Mouse (Mus musculus) hindbrain, embryonic 10.5 days (tissue): ENCODE measurements at regions not wholly inside any gene's neighbourhood (a gene's known extent, or its start where the extent isn't known, plus 50 kb on each side); places are given as distances from the start of the nearest gene placed in this dataset.

Experiments
- DNase-seq: peaks from one replicate; pipeline ENCODE4 v3.0.0-alpha.2; 2017; ENCODE audit warnings: low spot score
- H3K27ac ChIP-seq: fragments of 300-500 bp; sonication (generic); 2 replicates; pipeline ENCODE4 v1.5.1; 2016; ENCODE audit warnings: mild to moderate bottlenecking, moderate library complexity
- H3K27me3 ChIP-seq: fragments of 300-500 bp; sonication (generic); 2 replicates; pipeline ENCODE4 v1.6.1; 2016; ENCODE audit warnings: mild to moderate bottlenecking; ENCODE audit not compliant: poor library complexity, insufficient read depth, severe bottlenecking
- H3K36me3 ChIP-seq: fragments of 300-500 bp; sonication (generic); 2 replicates; pipeline ENCODE4 v1.6.1; 2016; ENCODE audit warnings: mild to moderate bottlenecking, moderate library complexity
- H3K4me1 ChIP-seq: fragments of 300-500 bp; sonication (generic); replicated peaks from 2 replicates; pipeline ENCODE4 v1.6.1; 2016; ENCODE audit warnings: mild to moderate bottlenecking
- H3K4me3 ChIP-seq: fragments of 300-500 bp; sonication (generic); 2 replicates; pipeline ENCODE4 v1.5.1; 2016; ENCODE audit warnings: mild to moderate bottlenecking, moderate library complexity
- H3K9me3 ChIP-seq: fragments of 300-500 bp; sonication (generic); 2 replicates; pipeline ENCODE4 v1.6.1; 2016; ENCODE audit warnings: mild to moderate bottlenecking, moderate library complexity
- WGBS: fragments of 180-500 bp; shearing (Covaris S2); methylation state at CpG from one replicate; pipeline ENCODE4 v1.1.7; 2016; 5-methylcytosine and 5-hydroxymethylcytosine counted together

DNA sequence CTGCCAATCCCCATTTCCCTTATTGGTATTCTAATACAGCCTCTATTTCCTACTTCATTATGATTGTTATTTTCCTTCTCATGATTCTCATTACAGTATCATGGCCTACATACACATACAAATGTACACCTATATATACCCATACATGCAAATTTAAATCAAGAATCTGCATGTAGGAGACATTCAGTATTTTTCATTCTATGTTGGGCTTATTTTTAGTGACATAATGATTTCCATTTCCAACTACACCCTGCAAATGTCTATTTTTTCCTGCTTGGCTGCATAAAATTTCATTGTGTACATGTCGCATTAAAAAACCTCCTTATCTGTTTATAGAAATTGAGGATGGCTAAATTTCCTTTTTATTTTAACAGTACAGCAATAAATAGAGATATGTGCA, 236.9 kb upstream of the Ghitm start:
- WGBS: 95% methylated on average over 1 of the region's 1 CpGs
- no peak overlapping the region for H3K4me3 ChIP-seq
- no peaks in the 10 kb centered on the region for H3K27me3 ChIP-seq
- DNase-seq: no peak
- H3K27ac ChIP-seq: no peak overlapping the region
- H3K4me1 ChIP-seq: no peaks in the 10 kb centered on the region
- H3K36me3 ChIP-seq: no peaks in the 10 kb centered on the region
- no peaks in the 10 kb centered on the region for H3K9me3 ChIP-seq

GRCm38 (mm10) chr14:37361896-37362295, 226.8 kb upstream of the Ghitm start:
- WGBS: 83% methylated on average over 3 of the region's 3 CpGs
- H3K4me1 ChIP-seq: no peaks in the 10 kb centered on the region
- DNase-seq: no peak
- no peaks in the 10 kb centered on the region for H3K36me3 ChIP-seq
- H3K27ac ChIP-seq: no peak overlapping the region
- H3K27me3 ChIP-seq: no peaks in the 10 kb centered on the region
- no peaks in the 10 kb centered on the region for H3K9me3 ChIP-seq
- H3K4me3 ChIP-seq: no peak overlapping the region

DNA sequence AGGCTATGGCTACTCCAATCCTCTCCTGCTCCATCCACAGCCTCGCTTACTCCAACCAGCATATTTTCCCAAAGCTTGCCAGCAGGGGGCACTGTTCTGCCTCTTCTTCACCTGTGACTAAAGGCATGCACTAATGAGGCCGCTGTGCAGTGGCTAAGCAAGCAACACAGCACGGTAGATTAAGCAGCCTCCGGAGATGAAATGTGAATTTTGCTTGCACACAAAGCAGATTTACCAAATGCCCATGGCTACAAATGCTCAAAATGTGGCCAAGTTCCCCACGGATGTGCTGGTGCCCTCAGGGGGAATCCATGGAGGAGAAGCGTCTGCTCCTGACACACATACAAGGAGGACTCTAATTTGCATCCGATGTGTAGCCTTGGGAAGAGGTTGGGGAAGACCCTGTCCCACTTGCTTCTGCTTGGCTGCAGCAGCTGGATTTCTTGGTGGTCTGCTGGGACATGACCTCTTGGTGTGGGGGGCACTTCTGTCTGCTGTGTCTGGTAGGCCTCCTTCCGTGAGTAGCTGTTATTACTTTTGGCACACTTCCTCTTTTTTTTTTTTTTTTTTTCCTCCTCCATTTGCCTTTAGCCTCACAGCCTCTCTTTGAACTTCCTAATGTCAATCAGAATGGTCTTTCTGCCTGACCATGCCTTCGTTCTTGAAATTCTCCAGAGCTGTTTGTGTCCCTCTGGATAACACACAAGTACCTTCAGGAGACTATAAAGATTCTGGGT, 221.1 kb upstream of the Ghitm start:
- H3K27me3 ChIP-seq: no peaks in the 10 kb centered on the region
- H3K27ac ChIP-seq: no peak overlapping the region
- no peaks in the 10 kb centered on the region for H3K9me3 ChIP-seq
- whole genome bisulfite sequencing: 34% methylated on average over 9 of the region's 9 CpGs
- peaks cover 5% of the 10 kb centered on the region; the same call in 1 of the 2 replicates for H3K4me1 ChIP-seq
- H3K4me3 ChIP-seq: no peak overlapping the region
- no peaks in the 10 kb centered on the region for H3K36me3 ChIP-seq
- peak; percentile 72 for DNase-seq

GRCm38 (mm10) chr14:37323392-37323791, 188.3 kb upstream of the Ghitm start:
- Histone ChIP-seq H3K9me3 (no peaks in the 10 kb centered on the region), H3K27me3 (no peaks in the 10 kb centered on the region), H3K27ac (no peak overlapping the region), H3K4me1 (no peaks in the 10 kb centered on the region), H3K4me3 (no peak overlapping the region), H3K36me3 (no peaks in the 10 kb centered on the region)
- WGBS: 82% methylated on average over 4 of the region's 4 CpGs
- DNase-seq: no peak

DNA sequence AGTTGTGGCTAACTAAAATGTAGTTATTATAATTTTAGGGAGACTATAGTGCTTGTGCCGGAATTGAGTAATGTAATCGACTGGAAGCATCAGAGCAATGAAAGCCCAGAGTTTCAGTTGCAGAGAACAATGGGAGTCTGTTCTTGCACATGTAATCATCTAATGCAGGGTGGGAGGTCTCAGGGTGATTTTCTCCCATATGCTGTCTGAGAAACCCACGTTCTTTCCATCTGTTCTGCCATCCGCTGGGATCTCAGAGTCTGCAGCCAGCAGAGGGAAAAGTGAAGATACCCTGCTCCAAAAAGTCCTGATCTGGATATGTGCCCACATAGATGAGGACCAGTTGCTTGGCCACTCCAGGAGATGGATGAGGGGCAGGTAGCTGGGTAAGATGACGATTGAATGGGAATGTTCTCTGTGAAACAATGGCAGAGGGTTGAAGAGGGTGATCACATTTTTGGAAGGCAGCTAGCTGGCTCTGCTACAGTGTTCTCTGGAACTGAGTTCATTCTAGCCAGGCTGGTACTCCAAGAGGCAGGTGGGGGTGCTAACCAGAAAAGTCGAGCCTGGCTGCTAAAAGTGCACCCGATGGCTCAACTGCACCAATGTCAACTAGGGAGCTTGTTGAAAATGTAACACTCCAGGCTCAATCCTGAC, 180.3 kb upstream of the Ghitm start:
- Histone ChIP-seq H3K36me3 (no peaks in the 10 kb centered on the region), H3K4me3 (no peak overlapping the region), H3K27me3 (no peaks in the 10 kb centered on the region), H3K4me1 (no peaks in the 10 kb centered on the region), H3K27ac (no peak overlapping the region), H3K9me3 (no peaks in the 10 kb centered on the region)
- peak; percentile 2 for DNase-seq
- 80% methylated on average over 7 of the region's 7 CpGs for WGBS

DNA sequence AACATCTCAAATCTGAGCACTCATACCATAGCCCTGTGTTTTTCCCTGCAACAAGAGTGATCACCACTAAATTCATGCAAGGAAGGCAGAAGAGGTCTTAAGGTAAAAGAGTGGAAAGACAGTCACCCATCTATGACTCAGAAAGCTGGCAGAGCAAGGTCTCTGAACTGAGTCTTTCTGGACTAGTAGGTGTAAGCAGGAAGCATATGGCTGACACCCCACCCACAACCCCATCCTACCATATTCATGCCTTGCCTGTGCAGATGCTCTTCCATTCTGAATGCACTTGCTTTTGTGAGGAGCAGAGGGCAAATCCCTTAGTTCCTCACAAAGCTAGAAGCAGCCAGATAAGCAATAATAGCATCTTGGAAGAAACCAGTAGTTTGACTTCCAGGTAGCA, 178.8 kb upstream of the Ghitm start:
- H3K27me3 ChIP-seq: no peaks in the 10 kb centered on the region
- H3K9me3 ChIP-seq: no peaks in the 10 kb centered on the region
- H3K27ac ChIP-seq: no peak overlapping the region
- no peaks in the 10 kb centered on the region for H3K4me1 ChIP-seq
- H3K36me3 ChIP-seq: no peaks in the 10 kb centered on the region
- H3K4me3 ChIP-seq: no peak overlapping the region
- no peak for DNase-seq

- Histone ChIP-seq H3K4me1 (no peaks in the 10 kb centered on the region), H3K27me3 (no peaks in the 10 kb centered on the region), H3K36me3 (no peaks in the 10 kb centered on the region), H3K9me3 (no peaks in the 10 kb centered on the region), H3K4me3 (no peak overlapping the region), H3K27ac (no peak overlapping the region)
- WGBS: 91% methylated on average over 3 of the region's 3 CpGs
- DNase-seq: no peak
These were observed 177.8 kb upstream of the Ghitm start for GRCm38 (mm10) chr14:37312887-37313286.

- Histone ChIP-seq H3K9me3 (no peaks in the 10 kb centered on the region), H3K4me1 (no peaks in the 10 kb centered on the region), H3K27ac (no peak overlapping the region), H3K4me3 (no peak overlapping the region), H3K27me3 (no peaks in the 10 kb centered on the region), H3K36me3 (no peaks in the 10 kb centered on the region)
- DNase-seq: no peak
- 62% methylated on average over 2 of the region's 2 CpGs for WGBS
These were observed 171.7 kb upstream of the Ghitm start for GRCm38 (mm10) chr14:37306622-37307274.

GRCm38 (mm10) chr14:37298631-37299030, 163.6 kb upstream of the Ghitm start:
- no peaks in the 10 kb centered on the region for H3K9me3 ChIP-seq
- DNase-seq: no peak
- H3K4me3 ChIP-seq: no peak overlapping the region
- no peaks in the 10 kb centered on the region for H3K4me1 ChIP-seq
- H3K27me3 ChIP-seq: no peaks in the 10 kb centered on the region
- H3K36me3 ChIP-seq: no peaks in the 10 kb centered on the region
- no peak overlapping the region for H3K27ac ChIP-seq

DNA sequence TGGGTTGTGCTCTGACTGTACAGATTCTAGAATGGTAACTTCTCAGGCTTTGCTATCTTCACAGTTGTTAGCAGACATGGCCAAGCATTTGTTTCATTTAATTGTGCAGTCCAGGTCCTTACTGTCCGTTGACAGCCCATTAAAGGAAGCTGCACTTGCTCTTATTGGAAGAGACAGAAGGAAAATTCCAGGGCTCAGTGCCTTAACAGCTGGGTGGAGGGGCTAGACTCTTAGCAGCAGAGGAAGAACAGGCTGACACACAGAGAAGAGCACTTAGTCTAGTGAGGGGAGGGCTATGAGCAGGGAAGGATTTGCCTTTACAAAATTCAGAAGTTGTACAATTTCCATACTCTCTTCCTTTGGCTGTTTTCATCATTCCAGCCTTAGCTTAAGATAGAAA, 161.5 kb upstream of the Ghitm start:
- Histone ChIP-seq H3K36me3 (no peaks in the 10 kb centered on the region), H3K9me3 (no peaks in the 10 kb centered on the region), H3K27me3 (no peaks in the 10 kb centered on the region), H3K27ac (no peak overlapping the region), H3K4me1 (peaks cover 6% of the 10 kb centered on the region), H3K4me3 (no peak overlapping the region)
- WGBS: 69% methylated on average over 1 of the region's 1 CpGs
- no peak for DNase-seq

- H3K4me3 ChIP-seq: no peak overlapping the region
- H3K9me3 ChIP-seq: no peaks in the 10 kb centered on the region
- WGBS: 65% methylated on average over 4 of the region's 4 CpGs
- H3K36me3 ChIP-seq: no peaks in the 10 kb centered on the region
- no peaks in the 10 kb centered on the region for H3K27me3 ChIP-seq
- H3K27ac ChIP-seq: no peak overlapping the region
- no peak for DNase-seq
- peaks cover 6% of the 10 kb centered on the region for H3K4me1 ChIP-seq
These were observed 157.2 kb upstream of the Ghitm start for GRCm38 (mm10) chr14:37292084-37292860.

DNA sequence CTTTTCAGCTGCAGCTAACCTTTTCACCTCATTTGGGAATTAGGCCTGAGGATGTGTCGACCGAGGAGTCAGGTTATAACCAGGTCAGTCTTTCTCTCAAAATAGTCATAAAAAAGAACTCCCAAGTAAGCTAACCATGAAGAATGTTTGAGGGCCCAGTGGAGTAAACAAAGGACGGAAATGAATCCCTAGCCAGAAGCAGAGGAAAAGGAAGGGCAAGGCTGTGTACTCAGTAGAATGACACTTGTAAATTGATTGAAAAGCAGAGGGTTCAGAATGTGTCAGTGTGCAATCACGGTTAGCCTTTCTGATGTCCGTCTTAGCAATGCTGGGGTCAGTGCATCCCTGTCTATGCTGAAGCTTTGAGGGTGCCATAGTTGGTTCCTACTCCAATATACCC, 149.3 kb upstream of the Ghitm start:
- no peaks in the 10 kb centered on the region for H3K36me3 ChIP-seq
- H3K4me3 ChIP-seq: no peak overlapping the region
- peaks cover 6% of the 10 kb centered on the region; the same call in 1 of the 2 replicates for H3K4me1 ChIP-seq
- no peaks in the 10 kb centered on the region for H3K27me3 ChIP-seq
- 45% methylated on average over 5 of the region's 5 CpGs for WGBS
- H3K9me3 ChIP-seq: no peaks in the 10 kb centered on the region
- H3K27ac ChIP-seq: no peak overlapping the region
- DNase-seq: no peak

GRCm38 (mm10) chr14:37279356-37279755, 144.3 kb upstream of the Ghitm start:
- no peak overlapping the region for H3K27ac ChIP-seq
- 83% methylated on average over 2 of the region's 2 CpGs for WGBS
- H3K36me3 ChIP-seq: no peaks in the 10 kb centered on the region
- H3K4me3 ChIP-seq: no peak overlapping the region
- DNase-seq: no peak
- H3K9me3 ChIP-seq: no peaks in the 10 kb centered on the region
- no peaks in the 10 kb centered on the region for H3K27me3 ChIP-seq
- peaks cover 6% of the 10 kb centered on the region; the same call in 1 of the 2 replicates for H3K4me1 ChIP-seq
